Mouse (Mus musculus): ENCODE measurements around the gene Shisa5.

DNA sequence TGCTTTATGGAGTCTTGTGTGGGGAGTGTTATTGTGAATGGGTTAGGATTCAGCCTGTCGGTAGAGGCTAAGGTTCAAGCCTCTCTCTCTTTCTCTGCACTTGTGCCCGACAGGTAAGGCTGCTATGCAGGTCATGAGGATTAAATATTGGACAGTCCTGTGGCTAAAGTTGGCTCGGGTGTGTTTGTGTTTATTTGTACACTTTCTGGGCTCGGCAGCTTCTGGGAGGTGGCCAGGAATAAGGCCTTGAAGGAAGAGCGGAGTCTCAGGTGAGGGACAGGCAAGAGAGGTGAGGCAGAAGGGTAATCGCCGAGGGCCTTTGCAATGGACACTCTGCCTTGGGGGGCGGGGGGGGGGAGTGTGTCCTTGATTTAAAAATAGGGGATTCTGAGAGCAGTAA is 1.9 kb downstream of the Shisa5 start:
- TF ChIP-seq CTCF (IDR thresholded peaks at IDR 0.05; ENCODE audit: extremely low read depth, insufficient read length, insufficient replicate concordance, low read depth, low read length) (no peak), POLR2A (IDR thresholded peaks at IDR 0.05; ENCODE audit: low read depth, low read length) (no peak)
